Mouse (Mus musculus) G1E (cell line): ENCODE measurements around the gene Polr2a.

ENCODE experiments used
- CTCF ChIP-seq: IDR thresholded peaks from 2 replicates; pipeline ENCODE4 v1.5.1; 2012; ENCODE audit warnings: low read depth, low read length, inconsistent platforms, mixed read lengths
- GATA1 ChIP-seq: IDR thresholded peaks from 2 replicates; pipeline ENCODE4 v1.6.1; 2012; ENCODE audit warnings: borderline replicate concordance, low read length, inconsistent platforms, mixed read lengths
- GATA2 ChIP-seq: IDR thresholded peaks from 2 replicates; pipeline ENCODE4 v1.6.1; 2012; ENCODE audit warnings: low read depth, low read length, inconsistent platforms, borderline replicate concordance
- POLR2AphosphoS5 ChIP-seq: IDR thresholded peaks from 2 replicates; pipeline ENCODE4 v1.6.1; 2012; ENCODE audit warnings: low read depth, low read length, inconsistent platforms; ENCODE audit not compliant: insufficient replicate concordance
- TAL1 ChIP-seq: conservative IDR thresholded peaks from 2 replicates; pipeline ENCODE4 v1.6.1; 2012; ENCODE audit warnings: low read depth, low read length, inconsistent platforms, mixed read lengths

- TF ChIP-seq CTCF (no peak), GATA1 (no peak), TAL1 (no peak), POLR2AphosphoS5 (no peak), GATA2 (no peak)
These were observed 20.0 kb upstream of the Polr2a start for GRCm38 (mm10) chr11:69778258-69778982.
